In the genomic region with DNA sequence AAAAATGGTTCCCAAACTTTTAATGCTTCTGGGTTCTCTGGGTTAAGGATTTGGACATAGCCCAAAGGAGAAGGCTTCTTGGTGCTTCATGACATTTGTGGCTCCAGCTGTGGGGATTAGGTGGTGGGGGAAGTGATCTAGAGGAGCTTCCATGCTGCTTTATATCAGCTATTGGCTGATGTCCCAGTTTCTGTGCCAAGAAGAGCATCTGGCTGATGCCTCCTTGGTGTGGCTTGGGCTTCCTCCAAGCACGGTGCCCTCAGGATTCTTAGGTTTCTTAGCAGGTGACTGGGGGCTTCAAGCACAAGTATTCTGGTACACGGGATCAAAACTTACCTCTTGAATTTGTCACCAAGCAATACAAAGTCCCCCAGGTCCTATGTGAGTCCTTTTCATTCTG, we compare ENCODE assay signal across 22 mouse cellular contexts.
DNase-seq lines count a peak whose midpoint lies in the region; ATAC-seq and TF ChIP-seq lines count a peak whose summit lies in the region.
"Had no signal": no experiment of that assay in that cellular context is flagged by ENCODE, and none has a peak within 500 bp of the region (broad histone marks: within the 10 kb centered on the region; RNA-seq: fewer than 3 reads in every experiment).

No protein-coding gene starts in this region.

- intact Hi-C loops in left cerebral cortex, postnatal 4 days (cut with DNase I) = no loop called here
- intact Hi-C loops in left cerebral cortex, postnatal 25 days (cut with DNase I) = no loop called here

- no peak for ATAC-seq in embryonic facial prominence, embryonic 14.5 days (ENCODE audit: low read depth)
- ATAC-seq: forebrain, embryonic 15.5 days; inflammation-experienced regulatory T-cells, adult 6 months; intestine, postnatal 0 days had no signal

- H3K27ac ChIP-seq in embryonic facial prominence, embryonic 14.5 days (replicated peaks; ENCODE audit: low read depth, low read length) = no peak overlapping the region
- H3K27ac ChIP-seq in embryonic facial prominence, embryonic 10.5 days (replicated peaks) = no peak overlapping the region
- H3K27ac ChIP-seq: embryonic facial prominence, embryonic 15.5 days; forebrain, embryonic 10.5 days; forebrain, embryonic 15.5 days; heart, embryonic 10.5 days; hindbrain, embryonic 15.5 days had no signal

- no peak overlapping the region for H3K9ac ChIP-seq in embryonic facial prominence, embryonic 14.5 days (ENCODE audit: low read depth, low read length)
- H3K9ac ChIP-seq: embryonic facial prominence, embryonic 15.5 days; forebrain, embryonic 15.5 days; hindbrain, embryonic 15.5 days had no signal

- 71% methylated on average over 2 of the region's 2 CpGs for WGBS in embryonic facial prominence, embryonic 14.5 days
- WGBS in embryonic facial prominence, embryonic 10.5 days = 86% methylated on average over 2 of the region's 2 CpGs

- H3K9me3 ChIP-seq in embryonic facial prominence, embryonic 14.5 days (ENCODE audit: control insufficient read depth, low read length) = no peaks in the 10 kb centered on the region
- no peaks in the 10 kb centered on the region for H3K9me3 ChIP-seq in embryonic facial prominence, embryonic 10.5 days
- H3K9me3 ChIP-seq: embryonic facial prominence, embryonic 15.5 days; forebrain, embryonic 10.5 days; forebrain, embryonic 15.5 days; heart, embryonic 10.5 days; hindbrain, embryonic 15.5 days had no signal

- H3K4me3 ChIP-seq in embryonic facial prominence, embryonic 14.5 days (ENCODE audit: low read depth, low read length) = no peak overlapping the region
- H3K4me3 ChIP-seq in embryonic facial prominence, embryonic 10.5 days = no peak overlapping the region
- H3K4me3 ChIP-seq: embryonic facial prominence, embryonic 15.5 days; erythroblast, embryonic 14.5 days; forebrain, embryonic 10.5 days; forebrain, embryonic 15.5 days; heart, embryonic 10.5 days; hindbrain, embryonic 15.5 days had no signal

- no peak for TF ChIP-seq CTCF in brain, embryonic 14.5 days (IDR thresholded peaks at IDR 0.05; ENCODE audit: borderline replicate concordance, extremely low read depth, insufficient read depth, insufficient read length)

- H3K36me3 ChIP-seq in embryonic facial prominence, embryonic 14.5 days (ENCODE audit: control insufficient read depth, insufficient read depth, low read length) = no peaks in the 10 kb centered on the region
- H3K36me3 ChIP-seq in embryonic facial prominence, embryonic 10.5 days (replicated peaks) = no peaks in the 10 kb centered on the region
- H3K36me3 ChIP-seq: embryonic facial prominence, embryonic 15.5 days; forebrain, embryonic 10.5 days; forebrain, embryonic 15.5 days; heart, embryonic 10.5 days; hindbrain, embryonic 15.5 days had no signal

- no peaks in the 10 kb centered on the region for H3K27me3 ChIP-seq in embryonic facial prominence, embryonic 14.5 days (replicated peaks; ENCODE audit: control insufficient read depth, insufficient read depth, low read length)
- no peaks in the 10 kb centered on the region for H3K27me3 ChIP-seq in embryonic facial prominence, embryonic 10.5 days (replicated peaks; ENCODE audit: low read depth, poor library complexity, severe bottlenecking)
- H3K27me3 ChIP-seq: embryonic facial prominence, embryonic 15.5 days; forebrain, embryonic 15.5 days; hindbrain, embryonic 15.5 days had no signal

- TF ChIP-seq POLR2A in brain, embryonic 14.5 days (IDR thresholded peaks at IDR 0.05; ENCODE audit: borderline replicate concordance, extremely low read depth, insufficient read depth, insufficient read length, poor library complexity, severe bottlenecking) = no peak

- H3K4me2 ChIP-seq in embryonic facial prominence, embryonic 14.5 days (ENCODE audit: low read depth, low read length) = no peak overlapping the region
- H3K4me2 ChIP-seq: embryonic facial prominence, embryonic 15.5 days; forebrain, embryonic 15.5 days; hindbrain, embryonic 15.5 days had no signal

- peak; percentile 41 for DNase-seq in embryonic facial prominence, embryonic 14.5 days (ENCODE audit: low spot score)
- no peak for DNase-seq in embryonic facial prominence, embryonic 10.5 days (ENCODE audit: low spot score)
- DNase-seq in left cerebral cortex, postnatal 4 days = peak; percentile 65
- DNase-seq in left cerebral cortex, postnatal 25 days (ENCODE audit: low spot score in 2 of 2) = no peak
- peak; percentile 12 for DNase-seq in brain, adult 2 months (ENCODE audit: low read depth, low spot score)
- DNase-seq in brain, embryonic 14.5 days (ENCODE audit: low read depth) = peak; percentile 36
- DNase-seq: adrenal gland, adult 2 months; adrenal gland, postnatal 25 days; cerebellum, adult 11 months; cerebellum, postnatal 36 days; gastrocnemius, postnatal 10 days; heart, adult 18-20 months; heart, postnatal 10 days; heart, postnatal 4 days had no signal

- no peaks in the 10 kb centered on the region for H3K4me1 ChIP-seq in embryonic facial prominence, embryonic 14.5 days (ENCODE audit: control insufficient read depth, insufficient read depth, low read length)
- H3K4me1 ChIP-seq in embryonic facial prominence, embryonic 10.5 days = no peaks in the 10 kb centered on the region
- H3K4me1 ChIP-seq: embryonic facial prominence, embryonic 15.5 days; forebrain, embryonic 15.5 days; heart, embryonic 10.5 days; hindbrain, embryonic 15.5 days had no signal

Comparison
In these comparisons a context has a peak if more than half of its experiments do, and no peak if none do; other contexts are left out.
1. DNase-seq: peak in embryonic facial prominence, embryonic 14.5 days (single experiment), left cerebral cortex, postnatal 4 days (single experiment), brain, adult 2 months (single experiment) and brain, embryonic 14.5 days (single experiment); none in embryonic facial prominence, embryonic 10.5 days (single experiment) and left cerebral cortex, postnatal 25 days (0 of 2).